Mouse (Mus musculus) midbrain, embryonic 13.5 days (tissue): ENCODE measurements around the gene Mfap1a. TPM values are rescaled to one million over a fixed set of nuclear protein-coding genes. Genes with fewer than 3 reads are reported as not detected.
"Not testable (repeated sequence)": the region's sequence is repeated elsewhere in the genome, so short reads cannot be mapped to it uniquely, and the experiment has no call there.

ENCODE experiments used
- ATAC-seq: fragments of 200-750 bp; cut with Nextera tagmentation; 2 replicates; pipeline ENCODE4 v1.8.0; 2017; ENCODE audit warnings: mild to moderate bottlenecking, moderate TSS enrichment, moderate library complexity
- H3K27ac ChIP-seq: fragments of 300-500 bp; sonication (generic); 2 replicates; pipeline ENCODE4 v1.5.1; 2015; ENCODE audit warnings: inconsistent platforms, mild to moderate bottlenecking, moderate library complexity
- H3K27me3 ChIP-seq: fragments of 300-500 bp; sonication (generic); 2 replicates; pipeline ENCODE4 v1.6.1; 2015; ENCODE audit warnings: mild to moderate bottlenecking, inconsistent platforms
- H3K36me3 ChIP-seq: fragments of 300-500 bp; sonication (generic); 2 replicates; pipeline ENCODE4 v1.6.1; 2015; ENCODE audit warnings: mild to moderate bottlenecking, inconsistent platforms
- H3K4me1 ChIP-seq: fragments of 300-500 bp; sonication (generic); replicated peaks from 2 replicates; pipeline ENCODE4 v1.6.1; 2015; ENCODE audit warnings: inconsistent platforms
- H3K4me2 ChIP-seq: fragments of 300-500 bp; sonication (generic); replicated peaks from 2 replicates; pipeline ENCODE4 v1.6.1; 2015; ENCODE audit warnings: moderate library complexity, mild to moderate bottlenecking, inconsistent platforms
- H3K4me3 ChIP-seq: fragments of 300-500 bp; sonication (generic); replicated peaks from 2 replicates; pipeline ENCODE4 v1.5.1; 2015; ENCODE audit warnings: mild to moderate bottlenecking, inconsistent platforms
- H3K9ac ChIP-seq: fragments of 300-500 bp; sonication (generic); replicated peaks from 2 replicates; pipeline ENCODE4 v1.6.1; 2015; ENCODE audit warnings: mild to moderate bottlenecking, inconsistent platforms
- H3K9me3 ChIP-seq: fragments of 300-500 bp; sonication (generic); 2 replicates; pipeline ENCODE4 v1.6.1; 2016; ENCODE audit warnings: mild to moderate bottlenecking, inconsistent platforms
- WGBS: fragments of 180-500 bp; shearing (Covaris S2); methylation state at CpG from one replicate; pipeline ENCODE4 v1.1.7; 2015; 5-methylcytosine and 5-hydroxymethylcytosine counted together
- polyA plus RNA-seq: library from polyadenylated mRNA; unstranded; fragments of >200 nt; fragmentation: Nextera tagmentation; extraction: Ambion mirVana; gene quantifications from 2 replicates; pipeline ENCODE4 v1.2.1, GENCODE M21; 2015

The Mfap1a gene
- polyA plus RNA-seq = 37.3 and 37.7 TPM in 2 replicates

- peak within 1 kb of the TSS; percentile 51; the same call in 1 of the 2 replicates for H3K27ac ChIP-seq
- not testable (repeated sequence) for H3K27me3 ChIP-seq
- 4% methylated on average over 42 of the region's 42 CpGs for WGBS
Observed at GRCm38 (mm10) chr2:121505942-121506882, at the start of gene Mfap1a, which contains the start of gene Wdr76. TSS of gene Mfap1a (minus strand) at chr2:121506665. TSS of gene Wdr76 (plus strand) at chr2:121506723.

GRCm38 (mm10) chr2:121551271-121551670 is 44.8 kb upstream of the Mfap1a start:
- Histone ChIP-seq H3K4me3 (no peak overlapping the region), H3K36me3 (peaks cover 82% of the 10 kb centered on the region), H3K4me1 (no peaks in the 10 kb centered on the region), H3K9ac (no peak overlapping the region), H3K4me2 (no peak overlapping the region), H3K9me3 (no peaks in the 10 kb centered on the region), H3K27me3 (no peaks in the 10 kb centered on the region), H3K27ac (no peak overlapping the region)
- 89% methylated on average over 8 of the region's 8 CpGs for WGBS
- ATAC-seq = no peak

More at GRCm38 (mm10) chr2:121505942-121506882, at the start of gene Mfap1a, which contains the start of gene Wdr76:
- ATAC-seq = peak; percentile 94
- H3K36me3 ChIP-seq, H3K9me3 ChIP-seq: not testable (repeated sequence)
- H3K4me3 ChIP-seq = peak within 1 kb of the TSS; percentile 61
- H3K4me2 ChIP-seq = peak within 1 kb of the TSS; percentile 64
- peaks cover 21% of the 10 kb centered on the region for H3K4me1 ChIP-seq
- peak within 1 kb of the TSS; percentile 70 for H3K9ac ChIP-seq

GRCm38 (mm10) chr2:121549630-121550029 is 43.2 kb upstream of the Mfap1a start:
- no peak overlapping the region for H3K4me2 ChIP-seq
- no peaks in the 10 kb centered on the region for H3K9me3 ChIP-seq
- H3K4me3 ChIP-seq = no peak overlapping the region
- 96% methylated on average over 6 of the region's 6 CpGs for WGBS
- ATAC-seq = no peak
- H3K27me3 ChIP-seq = no peaks in the 10 kb centered on the region
- peaks cover 83% of the 10 kb centered on the region for H3K36me3 ChIP-seq
- no peak overlapping the region for H3K9ac ChIP-seq
- no peak overlapping the region for H3K27ac ChIP-seq
- no peaks in the 10 kb centered on the region for H3K4me1 ChIP-seq

- H3K9ac ChIP-seq = no peak overlapping the region
- H3K9me3 ChIP-seq = no peaks in the 10 kb centered on the region
- H3K27me3 ChIP-seq = no peaks in the 10 kb centered on the region
- no peak overlapping the region for H3K4me2 ChIP-seq
- H3K4me1 ChIP-seq = no peaks in the 10 kb centered on the region
- H3K4me3 ChIP-seq = no peak overlapping the region
- H3K36me3 ChIP-seq = peaks cover 74% of the 10 kb centered on the region
- no peak overlapping the region for H3K27ac ChIP-seq
- 92% methylated on average over 3 of the region's 3 CpGs for WGBS
- no peak for ATAC-seq
Observed at GRCm38 (mm10) chr2:121544829-121545228, 38.4 kb upstream of the Mfap1a start.

GRCm38 (mm10) chr2:121525056-121525455 is 18.6 kb upstream of the Mfap1a start:
- H3K9me3 ChIP-seq = no peaks in the 10 kb centered on the region
- H3K4me3 ChIP-seq = no peak overlapping the region
- no peaks in the 10 kb centered on the region for H3K4me1 ChIP-seq
- H3K36me3 ChIP-seq = peaks cover 22% of the 10 kb centered on the region
- H3K9ac ChIP-seq = no peak overlapping the region
- H3K27ac ChIP-seq = no peak overlapping the region
- no peak for ATAC-seq
- no peaks in the 10 kb centered on the region for H3K27me3 ChIP-seq
- no peak overlapping the region for H3K4me2 ChIP-seq
- 92% methylated on average over 2 of the region's 2 CpGs for WGBS

GRCm38 (mm10) chr2:121522830-121523229 is 16.4 kb upstream of the Mfap1a start:
- 100% methylated on average over 3 of the region's 3 CpGs for WGBS
- peaks cover 30% of the 10 kb centered on the region for H3K36me3 ChIP-seq
- not testable (repeated sequence) for H3K27ac ChIP-seq, H3K9ac ChIP-seq, H3K4me2 ChIP-seq, ATAC-seq, H3K27me3 ChIP-seq, H3K4me1 ChIP-seq, H3K4me3 ChIP-seq, H3K9me3 ChIP-seq

- H3K4me1 ChIP-seq = no peaks in the 10 kb centered on the region
- H3K9me3 ChIP-seq = no peaks in the 10 kb centered on the region
- ATAC-seq = no peak
- 94% methylated on average over 2 of the region's 2 CpGs for WGBS
- H3K4me2 ChIP-seq = no peak overlapping the region
- H3K9ac ChIP-seq = no peak overlapping the region
- H3K27me3 ChIP-seq = no peaks in the 10 kb centered on the region
- H3K27ac ChIP-seq = no peak overlapping the region
- peaks cover 30% of the 10 kb centered on the region for H3K36me3 ChIP-seq
- no peak overlapping the region for H3K4me3 ChIP-seq
Observed at GRCm38 (mm10) chr2:121522006-121522405, 15.5 kb upstream of the Mfap1a start.

GRCm38 (mm10) chr2:121518711-121519110 is 12.2 kb upstream of the Mfap1a start:
- not testable (repeated sequence) for H3K9me3 ChIP-seq, H3K27ac ChIP-seq, ATAC-seq, H3K4me2 ChIP-seq, H3K27me3 ChIP-seq, H3K4me1 ChIP-seq, H3K9ac ChIP-seq, H3K4me3 ChIP-seq
- peaks cover 11% of the 10 kb centered on the region for H3K36me3 ChIP-seq
- 93% methylated on average over 4 of the region's 4 CpGs for WGBS

GRCm38 (mm10) chr2:121518106-121518505 is 11.6 kb upstream of the Mfap1a start:
- no peak for ATAC-seq
- H3K4me2 ChIP-seq = no peak overlapping the region
- peaks cover 11% of the 10 kb centered on the region for H3K36me3 ChIP-seq
- H3K27ac ChIP-seq = no peak overlapping the region
- 94% methylated on average over 5 of the region's 5 CpGs for WGBS
- H3K9me3 ChIP-seq = no peaks in the 10 kb centered on the region
- no peak overlapping the region for H3K4me3 ChIP-seq
- no peaks in the 10 kb centered on the region for H3K4me1 ChIP-seq
- H3K27me3 ChIP-seq = no peaks in the 10 kb centered on the region
- H3K9ac ChIP-seq = no peak overlapping the region

GRCm38 (mm10) chr2:121514211-121514610 is 7.7 kb upstream of the Mfap1a start:
- Histone ChIP-seq H3K4me2 (no peak overlapping the region), H3K9me3 (no peaks in the 10 kb centered on the region), H3K9ac (no peak overlapping the region), H3K27me3 (no peaks in the 10 kb centered on the region), H3K27ac (no peak overlapping the region), H3K4me3 (no peak overlapping the region), H3K4me1 (peaks cover 5% of the 10 kb centered on the region), H3K36me3 (peaks cover 20% of the 10 kb centered on the region)
- no peak for ATAC-seq
- 94% methylated on average over 4 of the region's 4 CpGs for WGBS

GRCm38 (mm10) chr2:121512991-121513765 is 6.7 kb upstream of the Mfap1a start:
- not testable (repeated sequence) for H3K9me3 ChIP-seq, H3K27ac ChIP-seq, H3K4me1 ChIP-seq, H3K4me3 ChIP-seq, H3K4me2 ChIP-seq, ATAC-seq, H3K9ac ChIP-seq, H3K27me3 ChIP-seq
- peaks cover 16% of the 10 kb centered on the region for H3K36me3 ChIP-seq
- 95% methylated on average over 4 of the region's 5 CpGs for WGBS

- ATAC-seq = no peak
- Histone ChIP-seq H3K27me3 (no peaks in the 10 kb centered on the region), H3K9ac (no peak overlapping the region)
Observed at GRCm38 (mm10) chr2:121511401-121511800, 4.9 kb upstream of the Mfap1a start.

More at GRCm38 (mm10) chr2:121511401-121511800, 4.9 kb upstream of the Mfap1a start:
- H3K4me2 ChIP-seq = no peak overlapping the region
- 94% methylated on average over 8 of the region's 8 CpGs for WGBS
- H3K4me1 ChIP-seq = peaks cover 18% of the 10 kb centered on the region
- no peak overlapping the region for H3K27ac ChIP-seq
- no peak overlapping the region for H3K4me3 ChIP-seq
- no peaks in the 10 kb centered on the region for H3K9me3 ChIP-seq
- H3K36me3 ChIP-seq = peaks cover 13% of the 10 kb centered on the region
